Mouse (Mus musculus) limb, embryonic 13.5 days (tissue): Measurements from ENCODE around the gene Upk1a. TPM values are rescaled to one million over a fixed set of nuclear protein-coding genes. Genes with fewer than 3 reads are reported as not detected.
A peak's percentile ranks its signal among the peaks of the same experiment; 100 is the strongest.

Experiments used
- ATAC-seq: fragments of 200-750 bp; cut with Nextera tagmentation; 2 replicates; pipeline ENCODE4 v1.8.0; 2017; ENCODE audit warnings: low read depth, moderate number of reproducible peaks, moderate TSS enrichment; ENCODE audit not compliant: low FRiP score
- H3K27ac ChIP-seq: fragments of 300-500 bp; sonication (generic); 2 replicates; pipeline ENCODE4 v1.5.1; 2015; ENCODE audit warnings: inconsistent platforms, mild to moderate bottlenecking, moderate library complexity
- H3K27me3 ChIP-seq: fragments of 300-500 bp; sonication (generic); 2 replicates; pipeline ENCODE4 v1.6.1; 2015; ENCODE audit warnings: mild to moderate bottlenecking, inconsistent platforms
- H3K36me3 ChIP-seq: fragments of 300-500 bp; sonication (generic); 2 replicates; pipeline ENCODE4 v1.6.1; 2015; ENCODE audit warnings: inconsistent platforms, mild to moderate bottlenecking, moderate library complexity
- H3K4me1 ChIP-seq: fragments of 300-500 bp; sonication (generic); 2 replicates; pipeline ENCODE4 v1.6.1; 2015; ENCODE audit warnings: inconsistent platforms
- H3K4me2 ChIP-seq: fragments of 300-500 bp; sonication (generic); replicated peaks from 2 replicates; pipeline ENCODE4 v1.6.1; 2015; ENCODE audit warnings: inconsistent platforms, mild to moderate bottlenecking, moderate library complexity
- H3K4me3 ChIP-seq: fragments of 300-500 bp; sonication (generic); 2 replicates; pipeline ENCODE4 v1.5.1; 2015; ENCODE audit warnings: moderate library complexity, mild to moderate bottlenecking, inconsistent platforms
- H3K9ac ChIP-seq: fragments of 300-500 bp; sonication (generic); 2 replicates; pipeline ENCODE4 v1.6.1; 2015; ENCODE audit warnings: mild to moderate bottlenecking, inconsistent platforms
- H3K9me3 ChIP-seq: fragments of 300-500 bp; sonication (generic); 2 replicates; pipeline ENCODE4 v1.6.1; 2016; ENCODE audit warnings: inconsistent platforms
- WGBS: fragments of 180-500 bp; shearing (Covaris S2); methylation state at CpG from one replicate; pipeline ENCODE4 v1.1.7; 2015; 5-methylcytosine and 5-hydroxymethylcytosine counted together
- polyA plus RNA-seq: library from polyadenylated mRNA; unstranded; fragments of >200 nt; fragmentation: Nextera tagmentation; extraction: Ambion mirVana; gene quantifications from 2 replicates; pipeline ENCODE4 v1.2.1, GENCODE M21; 2015

Gene Upk1a
- polyA plus RNA-seq: 1.5 and 1.7 TPM in 2 replicates

DNA sequence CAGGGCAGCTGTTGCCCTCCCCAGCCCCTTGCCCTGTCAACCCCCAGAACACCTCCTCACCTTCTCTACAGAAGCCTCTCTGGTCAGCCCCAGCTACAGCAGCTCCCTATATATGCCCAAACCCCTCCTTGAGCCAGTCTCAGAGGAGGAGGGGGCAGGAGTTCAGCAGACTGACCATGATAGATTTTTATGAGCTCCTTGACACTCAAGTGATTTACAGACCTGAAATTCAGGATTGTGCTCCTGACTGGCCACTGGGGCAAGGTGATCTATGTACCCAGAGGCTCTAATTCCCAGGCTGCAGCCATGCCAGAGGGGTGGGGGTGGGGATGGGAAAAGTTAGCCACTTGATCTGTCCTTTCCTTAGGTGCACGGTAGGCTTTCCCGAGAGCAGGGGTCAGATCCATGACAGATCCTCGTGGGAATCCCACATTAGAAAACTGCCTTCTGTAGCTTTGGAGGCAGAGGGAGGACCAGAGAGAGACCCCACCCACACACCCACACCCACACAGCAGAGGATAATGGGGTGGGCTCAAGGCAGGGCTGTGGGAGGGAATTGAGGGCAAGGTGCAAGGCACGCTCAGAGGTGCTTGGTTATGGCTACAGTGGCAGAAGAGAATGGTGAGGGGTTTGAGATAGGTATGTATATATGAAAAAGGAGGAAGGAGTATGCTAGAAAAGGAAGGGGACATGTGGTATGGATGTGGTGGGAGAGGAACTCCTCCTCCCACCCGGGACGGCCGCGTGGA, at the start of gene Upk1a:
Upk1a (minus strand) TSS at position 194 of the 749 bp plus-strand sequence.
- no peak for ATAC-seq
- 51% methylated on average over 8 of the region's 8 CpGs for WGBS
- Histone ChIP-seq H3K4me1 (no peaks in the 10 kb centered on the region), H3K9me3 (no peaks in the 10 kb centered on the region; the same call in 1 of the 2 replicates), H3K9ac (no peak within 1 kb of the TSS), H3K27ac (no peak within 1 kb of the TSS), H3K4me2 (no peak within 1 kb of the TSS), H3K4me3 (no peak within 1 kb of the TSS), H3K36me3 (peaks cover 29% of the 10 kb centered on the region), H3K27me3 (no peaks in the 10 kb centered on the region)

- no peaks in the 10 kb centered on the region for H3K9me3 ChIP-seq
- H3K4me1 ChIP-seq: peaks cover 11% of the 10 kb centered on the region
- peak within 1 kb of the TSS; percentile 87 for H3K4me2 ChIP-seq
- H3K9ac ChIP-seq: peak within 1 kb of the TSS; percentile 97
- WGBS: 1% methylated on average over 59 of the region's 59 CpGs
- peak; percentile 99 for ATAC-seq
- no peaks in the 10 kb centered on the region for H3K27me3 ChIP-seq
- peaks cover 67% of the 10 kb centered on the region for H3K36me3 ChIP-seq
- H3K4me3 ChIP-seq: peak within 1 kb of the TSS; percentile 94
- 0 out of 2 replicates have a peak within 1 kb of the TSS, but pooled peaks have one; percentile 29 for H3K27ac ChIP-seq
Observed at GRCm38 (mm10) chr7:30649591-30650540, 37.2 kb upstream of the Upk1a start, which contains the start of gene Rbm42. TSS of gene Rbm42 (minus strand) at chr7:30650317.

DNA sequence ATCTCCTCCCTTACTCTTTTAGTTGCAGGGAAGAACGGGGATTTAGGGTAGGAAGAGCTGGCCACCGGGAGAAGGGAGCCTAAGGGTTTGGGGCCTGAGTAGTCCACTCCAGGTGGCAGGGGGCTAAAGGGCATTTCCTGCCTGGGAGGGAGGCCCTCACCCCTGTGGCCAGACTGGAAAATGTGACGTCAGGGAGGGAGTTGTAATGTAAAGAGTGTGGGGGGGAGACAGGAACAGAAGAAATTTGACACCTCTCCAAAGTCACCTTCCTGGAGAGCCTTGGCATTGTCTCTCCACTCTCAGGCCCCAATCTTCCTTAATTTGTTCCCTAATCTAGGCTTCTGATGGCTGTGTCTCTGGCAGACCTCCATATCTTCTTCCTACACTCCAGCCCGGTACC, 26.4 kb upstream of the Upk1a start:
- no peak overlapping the region for H3K9ac ChIP-seq
- no peaks in the 10 kb centered on the region for H3K9me3 ChIP-seq
- H3K4me2 ChIP-seq: no peak overlapping the region
- H3K4me3 ChIP-seq: no peak overlapping the region
- H3K4me1 ChIP-seq: peaks cover 21% of the 10 kb centered on the region
- H3K27me3 ChIP-seq: peaks cover 26% of the 10 kb centered on the region
- no peak overlapping the region for H3K27ac ChIP-seq
- H3K36me3 ChIP-seq: peaks cover 42% of the 10 kb centered on the region
- WGBS: 19% methylated on average over 4 of the region's 4 CpGs
- ATAC-seq: no peak

- H3K9me3 ChIP-seq: no peaks in the 10 kb centered on the region
- H3K4me1 ChIP-seq: peaks cover 26% of the 10 kb centered on the region
- H3K36me3 ChIP-seq: peaks cover 15% of the 10 kb centered on the region
- H3K4me2 ChIP-seq: no peak overlapping the region
- ATAC-seq: no peak
- no peak overlapping the region for H3K9ac ChIP-seq
- no peak overlapping the region for H3K27ac ChIP-seq
- H3K27me3 ChIP-seq: peaks cover 51% of the 10 kb centered on the region
- WGBS: 24% methylated on average over 11 of the region's 11 CpGs
- no peak overlapping the region for H3K4me3 ChIP-seq
Observed at GRCm38 (mm10) chr7:30636395-30636794, 23.7 kb upstream of the Upk1a start.

DNA sequence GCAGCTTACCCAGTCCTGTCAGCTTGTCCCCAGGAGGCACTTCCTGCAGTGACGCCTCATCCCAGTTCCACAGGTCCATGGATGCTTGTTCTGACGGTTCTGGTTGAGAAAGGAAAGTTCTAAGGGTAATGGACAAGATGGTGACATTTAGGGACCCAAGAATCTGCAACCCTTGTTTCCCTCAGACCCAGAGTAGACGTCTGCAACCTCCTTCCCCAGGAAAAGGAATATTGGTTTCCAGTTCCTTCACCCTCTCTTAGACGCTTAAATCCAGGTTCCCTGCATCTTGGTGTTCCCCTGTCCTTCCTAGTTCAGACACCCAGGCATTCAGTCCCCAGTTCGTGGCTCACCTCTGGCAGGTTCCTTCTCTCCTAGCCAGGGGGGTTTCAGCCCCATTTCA, 23.1 kb upstream of the Upk1a start, which contains the start of gene Etv2:
Etv2 (minus strand) TSS at position 101 of the 400 bp plus-strand sequence.
- H3K9ac ChIP-seq: peak within 1 kb of the TSS; percentile 51; the same call in 1 of the 2 replicates
- no peak for ATAC-seq
- no peaks in the 10 kb centered on the region for H3K9me3 ChIP-seq
- peaks cover 56% of the 10 kb centered on the region for H3K27me3 ChIP-seq
- peaks cover 8% of the 10 kb centered on the region for H3K36me3 ChIP-seq
- peak within 1 kb of the TSS; percentile 53 for H3K4me2 ChIP-seq
- H3K4me3 ChIP-seq: peak within 1 kb of the TSS; percentile 28
- peaks cover 26% of the 10 kb centered on the region for H3K4me1 ChIP-seq
- no peak within 1 kb of the TSS for H3K27ac ChIP-seq
- 3% methylated on average over 5 of the region's 5 CpGs for WGBS

GRCm38 (mm10) chr7:30634621-30635020, 22.0 kb upstream of the Upk1a start:
- Histone ChIP-seq H3K36me3 (no peaks in the 10 kb centered on the region), H3K4me3 (peak overlapping the region; percentile 28), H3K4me2 (peak overlapping the region; percentile 53), H3K9ac (peak overlapping the region; percentile 51; the same call in 1 of the 2 replicates), H3K9me3 (no peaks in the 10 kb centered on the region), H3K27me3 (peaks cover 66% of the 10 kb centered on the region), H3K27ac (no peak overlapping the region), H3K4me1 (peaks cover 26% of the 10 kb centered on the region)
- no peak for ATAC-seq
- WGBS: 2% methylated on average over 20 of the region's 20 CpGs

- peak overlapping the region; percentile 28 for H3K4me3 ChIP-seq
- H3K27ac ChIP-seq: no peak overlapping the region
- peaks cover 20% of the 10 kb centered on the region for H3K4me1 ChIP-seq
- no peaks in the 10 kb centered on the region for H3K9me3 ChIP-seq
- WGBS: 4% methylated on average over 27 of the region's 27 CpGs
- no peaks in the 10 kb centered on the region for H3K36me3 ChIP-seq
- H3K9ac ChIP-seq: 0 out of 2 replicates have a peak overlapping the region, but pooled peaks have one; percentile 19
- ATAC-seq: no peak
- H3K27me3 ChIP-seq: peaks cover 71% of the 10 kb centered on the region
- peak overlapping the region; percentile 53 for H3K4me2 ChIP-seq
Observed at GRCm38 (mm10) chr7:30633762-30634412, 21.2 kb upstream of the Upk1a start.

- H3K9me3 ChIP-seq: no peaks in the 10 kb centered on the region
- peaks cover 5% of the 10 kb centered on the region for H3K36me3 ChIP-seq
- H3K27me3 ChIP-seq: peaks cover 44% of the 10 kb centered on the region
- no peak for ATAC-seq
- no peak overlapping the region for H3K27ac ChIP-seq
- H3K4me2 ChIP-seq: no peak overlapping the region
- peaks cover 16% of the 10 kb centered on the region for H3K4me1 ChIP-seq
- H3K9ac ChIP-seq: no peak overlapping the region
- no peak overlapping the region for H3K4me3 ChIP-seq
Observed at GRCm38 (mm10) chr7:30629013-30629412, 16.4 kb upstream of the Upk1a start.

- no peak for ATAC-seq
- Histone ChIP-seq H3K4me3 (no peak overlapping the region), H3K36me3 (peaks cover 27% of the 10 kb centered on the region), H3K9me3 (no peaks in the 10 kb centered on the region), H3K9ac (no peak overlapping the region), H3K27me3 (peaks cover 22% of the 10 kb centered on the region), H3K4me1 (peaks cover 10% of the 10 kb centered on the region), H3K4me2 (no peak overlapping the region), H3K27ac (no peak overlapping the region)
- WGBS: 86% methylated on average over 5 of the region's 5 CpGs
Observed at GRCm38 (mm10) chr7:30626647-30627046, 14.0 kb upstream of the Upk1a start.

- 2% methylated on average over 44 of the region's 44 CpGs for WGBS
Observed at GRCm38 (mm10) chr7:30625530-30626384, 13.1 kb upstream of the Upk1a start, which contains the start of gene Cox6b1. TSS of gene Cox6b1 (minus strand) at chr7:30626151.

GRCm38 (mm10) chr7:30619202-30619601, 6.6 kb upstream of the Upk1a start:
- H3K4me1 ChIP-seq: no peaks in the 10 kb centered on the region
- H3K4me2 ChIP-seq: no peak overlapping the region
- H3K4me3 ChIP-seq: no peak overlapping the region
- H3K27ac ChIP-seq: no peak overlapping the region
- H3K9me3 ChIP-seq: no peaks in the 10 kb centered on the region; the same call in 1 of the 2 replicates
- no peaks in the 10 kb centered on the region for H3K27me3 ChIP-seq
- H3K36me3 ChIP-seq: peaks cover 82% of the 10 kb centered on the region
- no peak overlapping the region for H3K9ac ChIP-seq
- 83% methylated on average over 3 of the region's 3 CpGs for WGBS
- no peak for ATAC-seq

More at GRCm38 (mm10) chr7:30625530-30626384, 13.1 kb upstream of the Upk1a start, which contains the start of gene Cox6b1:
- peak within 1 kb of the TSS; percentile 81 for H3K4me3 ChIP-seq
- H3K27me3 ChIP-seq: peaks cover 15% of the 10 kb centered on the region
- peak within 1 kb of the TSS; percentile 93 for H3K4me2 ChIP-seq
- H3K9ac ChIP-seq: peak within 1 kb of the TSS; percentile 87
- H3K36me3 ChIP-seq: peaks cover 32% of the 10 kb centered on the region
- peak; percentile 92 for ATAC-seq
- H3K9me3 ChIP-seq: no peaks in the 10 kb centered on the region
- H3K27ac ChIP-seq: peak within 1 kb of the TSS; percentile 44; the same call in 1 of the 2 replicates
- H3K4me1 ChIP-seq: peaks cover 10% of the 10 kb centered on the region
